Mouse (Mus musculus) testis, adult 2 months (tissue): ENCODE results near the gene Ubl3.
A peak's percentile ranks its signal among the peaks of the same experiment; 100 is the strongest.

Experiments
- CTCF ChIP-seq: fragments of 200-500 bp; IDR thresholded peaks from 2 replicates; pipeline ENCODE4 v1.5.1; 2012; ENCODE audit warnings: low read depth, mild to moderate bottlenecking, inconsistent platforms, low read length, moderate library complexity; ENCODE audit not compliant: control insufficient read depth, insufficient read depth, insufficient replicate concordance
- POLR2A ChIP-seq: fragments of 200-500 bp; IDR thresholded peaks from 2 replicates; pipeline ENCODE4 v1.6.1; 2012; ENCODE audit warnings: low read depth, mild to moderate bottlenecking, inconsistent platforms, low read length, moderate library complexity; ENCODE audit not compliant: control insufficient read depth

- TF ChIP-seq CTCF, result no peak
- TF ChIP-seq POLR2A, result peak; percentile 92
These were observed at the start of gene Ubl3 for GRCm38 (mm10) chr5:148552187-148553071.
